Mouse (Mus musculus): ENCODE measurements at regions not wholly inside any gene's neighbourhood (a gene's known extent, or its start where the extent isn't known, plus 50 kb on each side); places are given as distances from the start of the nearest gene placed in this dataset.

DNA sequence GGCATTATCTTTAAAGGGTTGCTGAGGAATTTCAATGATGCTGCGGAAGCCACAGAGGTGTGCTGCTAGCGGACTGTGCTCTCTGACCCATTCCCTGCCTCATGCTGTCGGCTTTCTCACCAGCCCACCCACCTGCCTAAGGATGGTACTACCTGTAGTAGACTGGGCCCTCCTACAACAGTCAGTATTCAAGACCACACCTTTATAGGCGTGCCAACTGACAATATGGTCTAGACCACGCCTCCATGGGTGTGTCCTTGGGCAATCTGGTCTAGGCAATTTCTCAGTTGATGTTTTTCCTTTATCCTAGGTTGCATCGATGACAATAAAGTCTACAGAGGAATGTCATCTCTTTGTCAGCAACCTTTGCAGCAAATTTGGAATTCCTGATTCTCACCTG, 148.0 kb downstream of the Atp23 start:
- Histone ChIP-seq H3K4me3 (replicated peaks) (no peak overlapping the region), H3K4me1 (no peaks in the 10 kb centered on the region), H3K9me3 (peaks cover 32% of the 10 kb centered on the region), H3K36me3 (replicated peaks; ENCODE audit: low read length) (no peaks in the 10 kb centered on the region), H3K27me3 (replicated peaks) (no peaks in the 10 kb centered on the region)
- no peak for TF ChIP-seq FLI1 (IDR thresholded peaks at IDR 0.05; ENCODE audit: low read length)

DNA sequence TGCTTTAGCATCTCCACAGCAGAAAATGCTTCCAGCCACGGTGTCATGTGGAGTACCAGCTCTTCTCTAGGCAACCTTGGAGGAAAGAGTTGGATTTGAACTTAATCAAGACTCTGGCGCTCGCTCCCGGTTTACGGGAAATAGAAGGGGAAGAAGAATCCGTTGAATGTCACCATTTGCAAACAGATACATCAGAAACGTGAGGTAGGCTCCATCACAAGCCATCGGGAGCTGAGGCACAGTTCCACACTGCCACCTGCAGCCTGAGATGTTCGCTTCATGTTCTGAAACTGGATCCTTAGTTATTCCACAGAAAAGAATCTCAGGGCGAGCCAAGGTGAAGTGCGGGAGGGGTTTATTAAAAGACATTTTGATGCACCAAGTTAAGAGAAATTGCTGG, 148.5 kb downstream of the Atp23 start:
- no peak for TF ChIP-seq FLI1 (IDR thresholded peaks at IDR 0.05; ENCODE audit: low read length)
- Histone ChIP-seq H3K4me3 (replicated peaks) (no peak overlapping the region), H3K9me3 (peaks cover 32% of the 10 kb centered on the region), H3K4me1 (no peaks in the 10 kb centered on the region), H3K36me3 (replicated peaks; ENCODE audit: low read length) (no peaks in the 10 kb centered on the region), H3K27me3 (replicated peaks) (no peaks in the 10 kb centered on the region)

DNA sequence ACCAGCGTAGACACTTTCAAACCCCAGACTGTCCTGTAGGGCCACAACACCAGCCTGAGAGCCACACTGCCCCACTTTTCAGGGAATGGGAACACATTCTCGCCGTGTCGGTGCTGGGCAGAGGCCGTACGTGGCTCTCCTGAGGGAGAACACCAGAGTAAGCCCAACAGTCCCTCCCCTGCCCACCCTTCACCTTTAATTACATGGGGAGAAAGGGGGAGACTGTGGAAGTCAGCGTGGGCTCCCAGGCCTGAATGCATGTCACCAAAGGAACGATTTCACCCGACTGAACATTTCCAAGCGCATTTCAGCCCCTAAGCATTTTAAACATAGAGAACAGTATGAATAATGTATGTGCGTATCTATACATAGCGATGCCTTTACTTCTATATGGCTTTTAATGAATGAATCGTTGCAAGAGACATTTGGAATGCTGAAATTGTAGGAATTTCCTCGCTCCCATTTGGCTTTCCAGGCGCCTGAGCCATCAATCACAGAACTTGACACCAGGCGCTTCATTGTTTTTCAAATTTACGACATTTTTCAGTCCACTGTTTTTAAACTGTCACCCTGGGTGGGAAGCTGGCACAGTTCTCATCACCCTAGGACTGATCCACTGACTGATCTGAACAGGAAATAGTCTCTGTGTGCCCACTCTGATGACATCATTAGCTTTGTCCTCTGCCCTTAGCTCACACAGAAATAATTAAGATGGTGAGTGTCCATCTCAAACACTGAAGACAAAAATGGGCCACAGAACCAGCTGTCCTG, 152.3 kb downstream of the Atp23 start:
- H3K27me3 ChIP-seq (replicated peaks) = no peaks in the 10 kb centered on the region
- H3K4me1 ChIP-seq = no peaks in the 10 kb centered on the region
- H3K36me3 ChIP-seq (replicated peaks; ENCODE audit: low read length) = no peaks in the 10 kb centered on the region
- H3K4me3 ChIP-seq (replicated peaks) = no peak overlapping the region
- peaks cover 27% of the 10 kb centered on the region for H3K9me3 ChIP-seq
- TF ChIP-seq FLI1 (IDR thresholded peaks at IDR 0.05; ENCODE audit: low read length) = no peak
- TF ChIP-seq GATA1 (IDR thresholded peaks at IDR 0.05; ENCODE audit: borderline replicate concordance, low read length) = no peak

DNA sequence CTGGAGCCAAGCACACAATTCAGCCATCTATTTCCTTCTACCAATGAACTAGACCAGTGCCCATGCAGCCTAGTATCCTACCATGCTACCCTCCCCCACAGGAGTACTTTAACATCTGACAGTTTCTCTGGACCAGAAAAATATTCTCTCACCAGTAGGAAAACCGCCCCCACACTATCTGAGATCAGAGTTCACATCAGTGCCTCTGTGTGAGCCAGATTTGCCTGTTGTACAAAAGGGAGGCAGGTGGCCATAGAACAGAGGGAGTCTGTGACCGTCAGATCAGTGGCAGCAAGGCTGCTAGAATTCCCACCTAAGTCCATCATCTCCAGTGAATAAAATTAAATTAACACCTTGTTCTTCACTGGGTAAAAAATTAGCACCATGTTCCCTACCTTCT, 166.5 kb downstream of the Atp23 start:
- TF ChIP-seq GATA1 (IDR thresholded peaks at IDR 0.05; ENCODE audit: borderline replicate concordance, low read length) (no peak), FLI1 (IDR thresholded peaks at IDR 0.05; ENCODE audit: low read length) (no peak)
- H3K9me3 ChIP-seq = peaks cover 9% of the 10 kb centered on the region
- H3K36me3 ChIP-seq (replicated peaks; ENCODE audit: low read length) = no peaks in the 10 kb centered on the region
- H3K27me3 ChIP-seq (replicated peaks) = no peaks in the 10 kb centered on the region
- no peaks in the 10 kb centered on the region for H3K4me1 ChIP-seq
- no peak overlapping the region for H3K4me3 ChIP-seq (replicated peaks)

DNA sequence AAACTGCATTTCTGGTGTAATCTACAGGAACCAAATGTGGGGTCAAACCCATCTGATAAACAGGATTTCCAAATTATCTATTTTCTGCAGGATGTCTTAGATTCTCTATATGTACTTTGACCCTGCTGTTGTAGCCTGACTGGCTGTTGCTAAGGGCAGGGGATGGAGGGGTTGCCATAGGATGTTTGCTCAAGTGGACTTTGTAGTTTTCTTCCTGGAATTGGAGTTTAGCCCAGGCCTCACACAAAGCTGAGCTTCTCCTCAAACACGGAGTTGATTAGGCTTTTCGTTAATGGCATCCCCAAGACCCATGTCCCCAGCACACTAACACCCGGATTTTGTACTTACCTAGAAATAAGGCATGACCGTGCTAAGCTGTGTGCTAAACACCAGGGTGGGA, 173.3 kb downstream of the Atp23 start:
- TF ChIP-seq GATA1 (IDR thresholded peaks at IDR 0.05; ENCODE audit: borderline replicate concordance, low read length) (no peak), FLI1 (IDR thresholded peaks at IDR 0.05; ENCODE audit: low read length) (no peak)
- H3K27me3 ChIP-seq (replicated peaks) = no peaks in the 10 kb centered on the region
- H3K4me1 ChIP-seq = no peaks in the 10 kb centered on the region
- H3K4me3 ChIP-seq (replicated peaks) = no peak overlapping the region
- peaks cover 10% of the 10 kb centered on the region; the same call in 1 of the 2 replicates for H3K9me3 ChIP-seq
- H3K36me3 ChIP-seq (replicated peaks; ENCODE audit: low read length) = no peaks in the 10 kb centered on the region

DNA sequence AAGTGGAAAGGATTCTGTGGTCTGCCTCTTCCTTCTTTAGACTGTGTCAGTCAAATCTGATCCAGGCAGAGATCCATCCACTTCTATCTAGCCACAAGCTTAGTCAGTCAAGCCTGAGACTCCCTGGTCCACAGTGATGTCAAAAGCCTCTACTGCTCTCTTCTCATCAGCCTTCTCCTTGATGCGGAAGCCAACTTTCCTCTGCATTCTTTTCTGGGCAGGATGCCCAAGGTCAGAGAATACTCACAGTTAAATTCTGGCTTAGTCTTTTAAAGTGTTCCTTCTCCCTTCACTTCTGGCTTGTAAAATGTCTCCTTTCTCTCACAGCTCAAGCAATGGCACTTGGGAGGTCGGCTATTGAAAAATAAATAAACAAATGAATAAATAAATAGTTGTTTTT, 183.2 kb downstream of the Atp23 start:
- peaks cover 16% of the 10 kb centered on the region for H3K9me3 ChIP-seq
- TF ChIP-seq GATA1 (IDR thresholded peaks at IDR 0.05; ENCODE audit: borderline replicate concordance, low read length) = no peak
- no peaks in the 10 kb centered on the region for H3K27me3 ChIP-seq (replicated peaks)

DNA sequence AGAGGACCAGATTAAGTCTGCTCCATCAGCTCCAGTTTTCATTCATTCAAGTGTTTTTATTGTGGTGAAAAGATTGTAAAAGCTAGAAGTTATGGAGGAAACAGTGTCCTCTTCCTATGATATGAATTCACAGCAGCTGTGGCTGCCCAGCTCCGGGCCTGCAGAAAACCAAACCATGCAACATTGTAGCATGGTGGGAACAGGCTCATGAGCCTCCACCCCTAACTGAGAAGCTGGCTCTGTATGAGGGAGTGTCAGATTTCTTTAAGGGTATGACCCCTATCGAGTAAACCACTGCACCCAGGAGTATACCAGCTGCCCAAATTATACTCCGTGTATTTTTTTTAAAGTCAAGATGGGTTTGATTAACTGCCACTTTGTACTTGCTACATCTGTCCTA, 189.4 kb downstream of the Atp23 start:
- Histone ChIP-seq H3K36me3 (replicated peaks; ENCODE audit: low read length) (no peaks in the 10 kb centered on the region), H3K27me3 (replicated peaks) (no peaks in the 10 kb centered on the region), H3K9me3 (peaks cover 5% of the 10 kb centered on the region; the same call in 1 of the 2 replicates), H3K4me1 (no peaks in the 10 kb centered on the region), H3K4me3 (replicated peaks) (no peak overlapping the region)
- TF ChIP-seq GATA1 (IDR thresholded peaks at IDR 0.05; ENCODE audit: borderline replicate concordance, low read length) = no peak
- TF ChIP-seq FLI1 (IDR thresholded peaks at IDR 0.05; ENCODE audit: low read length) = no peak

More for the DNA sequence above, 183.2 kb downstream of the Atp23 start:
- Histone ChIP-seq H3K4me1 (no peaks in the 10 kb centered on the region), H3K36me3 (replicated peaks; ENCODE audit: low read length) (no peaks in the 10 kb centered on the region), H3K4me3 (replicated peaks) (no peak overlapping the region)

DNA sequence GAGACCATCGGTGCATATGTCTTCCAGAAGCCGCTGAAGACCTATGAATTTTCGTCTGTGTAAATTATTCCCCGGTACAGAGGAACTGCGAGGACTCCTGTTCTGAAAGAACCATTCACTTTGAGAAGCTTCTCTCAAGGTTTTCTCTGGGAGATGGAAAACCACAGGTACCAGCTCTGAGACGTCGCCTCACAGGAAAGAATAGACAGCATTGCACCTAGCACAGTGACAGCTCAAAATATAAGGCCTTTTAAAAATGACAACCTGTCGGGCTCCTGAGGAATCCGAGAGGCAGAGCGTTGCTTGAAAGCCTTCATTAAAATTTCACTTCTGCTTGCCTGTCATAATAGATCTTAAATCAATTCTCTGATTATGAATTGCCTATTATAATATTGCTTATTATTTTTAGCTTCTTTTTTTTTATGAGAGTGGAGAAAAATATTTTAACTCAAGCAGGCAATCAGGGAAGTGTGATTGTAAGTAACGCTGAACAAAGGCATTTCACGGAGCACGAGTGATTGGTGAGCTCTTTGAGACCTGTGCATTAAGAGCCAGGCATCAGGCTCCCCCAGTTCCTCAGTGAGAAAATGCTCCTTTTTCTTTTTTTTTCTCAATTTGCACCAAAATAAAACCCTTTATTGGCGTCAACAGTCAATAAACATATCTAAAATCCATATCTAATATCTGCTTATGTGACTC, 191.8 kb downstream of the Atp23 start:
- TF ChIP-seq FLI1 (IDR thresholded peaks at IDR 0.05; ENCODE audit: low read length) (no peak), GATA1 (IDR thresholded peaks at IDR 0.05; ENCODE audit: borderline replicate concordance, low read length) (no peak)
- H3K9me3 ChIP-seq = no peaks in the 10 kb centered on the region
- no peaks in the 10 kb centered on the region for H3K36me3 ChIP-seq (replicated peaks; ENCODE audit: low read length)
- no peaks in the 10 kb centered on the region for H3K27me3 ChIP-seq (replicated peaks)
- H3K4me3 ChIP-seq (replicated peaks) = no peak overlapping the region
- no peaks in the 10 kb centered on the region for H3K4me1 ChIP-seq

DNA sequence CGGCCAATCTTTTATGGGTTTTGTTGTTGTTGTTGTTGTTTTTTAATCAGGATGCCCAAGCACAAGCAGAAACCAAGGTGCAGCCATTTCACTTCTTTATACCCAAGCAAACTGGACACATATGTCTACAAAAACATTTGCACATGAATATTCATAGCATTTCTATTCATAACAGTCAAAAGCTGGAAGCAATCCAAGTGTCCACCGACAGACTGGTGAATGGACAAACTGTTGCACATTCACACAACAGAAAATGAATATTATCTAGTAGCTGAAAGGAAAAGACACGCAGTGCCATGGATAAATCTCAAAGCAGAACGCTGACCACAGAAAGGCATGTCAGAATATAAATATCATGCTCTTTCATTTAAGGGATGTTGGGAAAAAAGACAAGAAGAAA, 192.4 kb downstream of the Atp23 start:
- Histone ChIP-seq H3K27me3 (replicated peaks) (no peaks in the 10 kb centered on the region), H3K4me1 (no peaks in the 10 kb centered on the region), H3K9me3 (no peaks in the 10 kb centered on the region), H3K36me3 (replicated peaks; ENCODE audit: low read length) (no peaks in the 10 kb centered on the region), H3K4me3 (replicated peaks) (no peak overlapping the region)
- TF ChIP-seq FLI1 (IDR thresholded peaks at IDR 0.05; ENCODE audit: low read length) = no peak
- TF ChIP-seq GATA1 (IDR thresholded peaks at IDR 0.05; ENCODE audit: borderline replicate concordance, low read length) = no peak

DNA sequence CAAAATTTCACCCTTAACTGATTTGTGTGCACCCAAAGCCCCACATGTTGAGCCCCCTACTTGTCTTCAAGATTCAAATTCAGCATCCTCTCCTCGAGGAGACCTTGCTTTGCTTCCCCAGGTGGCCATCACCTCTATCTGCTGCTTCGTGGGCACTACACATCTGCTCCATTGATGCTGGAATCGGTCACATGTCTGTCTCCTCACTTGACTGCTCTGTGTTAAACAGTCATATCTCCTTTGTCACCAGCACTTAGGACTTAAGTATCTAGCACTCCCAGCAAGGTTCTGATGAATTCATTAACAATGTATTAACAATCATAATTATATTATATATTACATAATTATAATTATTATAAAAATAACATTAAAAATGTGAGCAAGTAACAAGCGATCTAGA, 192.9 kb downstream of the Atp23 start:
- H3K4me3 ChIP-seq (replicated peaks) = no peak overlapping the region

More for the DNA sequence above, 192.9 kb downstream of the Atp23 start:
- Histone ChIP-seq H3K9me3 (no peaks in the 10 kb centered on the region), H3K36me3 (replicated peaks; ENCODE audit: low read length) (no peaks in the 10 kb centered on the region), H3K27me3 (replicated peaks) (no peaks in the 10 kb centered on the region), H3K4me1 (no peaks in the 10 kb centered on the region)
- no peak for TF ChIP-seq FLI1 (IDR thresholded peaks at IDR 0.05; ENCODE audit: low read length)

Measured in megakaryocyte, embryonic 14.5 days (primary cell).